Mouse (Mus musculus) WW6 (cell line): ENCODE measurements at regions not wholly inside any gene's neighbourhood (a gene's known extent, or its start where the extent isn't known, plus 50 kb on each side); places are given as distances from the start of the nearest gene placed in this dataset.
"Not testable (repeated sequence)": the region's sequence is repeated elsewhere in the genome, so short reads cannot be mapped to it uniquely, and the experiment has no call there.

Experiments
- DNase-seq: peaks from one replicate; pipeline ENCODE4 v3.0.0-alpha.2; 2013; ENCODE audit warnings: low read depth, low spot score

DNA sequence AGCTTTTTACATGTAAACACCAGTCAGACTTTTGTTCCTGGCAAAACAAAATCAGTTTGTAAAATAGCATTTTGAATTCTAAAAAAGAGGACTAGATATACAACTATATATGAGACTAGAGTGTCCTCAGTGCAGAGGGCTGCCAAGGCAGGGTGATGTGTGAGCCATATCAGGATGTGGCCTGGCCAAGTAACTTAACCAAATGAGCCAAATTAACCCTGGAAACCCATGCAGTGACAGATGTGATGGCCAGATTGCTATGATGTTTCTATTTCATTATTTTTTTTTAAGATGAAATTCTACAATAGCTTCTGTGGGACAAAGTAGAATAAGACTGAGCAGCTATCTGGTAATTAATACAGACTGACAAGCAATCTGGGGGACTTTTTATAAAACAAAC lies 181.8 kb downstream of the Nova1 start:
- DNase-seq, result no peak

GRCm38 (mm10) chr12:46635125-46635772 lies 183.5 kb downstream of the Nova1 start:
- DNase-seq, result peak; percentile 52

DNA sequence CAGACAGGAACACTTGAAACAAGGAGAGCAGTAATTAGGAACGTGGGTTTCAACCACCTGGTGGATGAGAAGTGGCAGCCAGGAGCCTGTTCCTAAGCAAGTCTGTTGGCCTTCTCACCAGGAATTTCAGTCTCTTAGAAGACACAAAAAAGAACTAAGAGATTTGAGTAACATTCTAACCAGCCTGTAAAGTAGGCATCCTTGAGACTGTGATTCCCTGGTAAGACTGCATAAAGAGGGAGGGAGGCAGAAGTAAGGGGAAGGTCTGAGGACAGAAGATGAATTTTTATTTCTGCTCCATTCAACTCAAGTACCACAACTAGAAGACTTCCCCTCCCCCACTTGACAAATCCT lies 184.0 kb downstream of the Nova1 start:
- no peak for DNase-seq

DNA sequence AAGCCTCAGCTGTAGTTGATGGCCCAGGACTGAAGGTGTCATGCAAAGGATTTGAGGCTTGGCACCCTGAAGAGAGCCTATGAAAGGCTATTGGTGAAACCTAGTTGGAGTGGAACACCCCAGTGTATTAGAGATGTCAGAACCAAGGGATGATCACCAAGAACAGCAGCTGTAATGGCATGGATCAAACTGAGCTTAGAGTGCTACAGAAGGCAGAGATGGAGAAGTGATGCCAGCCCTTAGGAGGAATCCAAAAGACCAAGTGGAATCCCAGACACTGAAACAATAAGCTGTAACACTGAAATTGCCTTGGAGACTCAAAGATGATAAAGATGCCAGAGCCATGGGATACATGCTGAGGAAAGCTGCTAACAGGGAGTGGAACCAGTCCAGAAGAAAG lies 186.3 kb downstream of the Nova1 start:
- DNase-seq, result not testable (repeated sequence)

DNA sequence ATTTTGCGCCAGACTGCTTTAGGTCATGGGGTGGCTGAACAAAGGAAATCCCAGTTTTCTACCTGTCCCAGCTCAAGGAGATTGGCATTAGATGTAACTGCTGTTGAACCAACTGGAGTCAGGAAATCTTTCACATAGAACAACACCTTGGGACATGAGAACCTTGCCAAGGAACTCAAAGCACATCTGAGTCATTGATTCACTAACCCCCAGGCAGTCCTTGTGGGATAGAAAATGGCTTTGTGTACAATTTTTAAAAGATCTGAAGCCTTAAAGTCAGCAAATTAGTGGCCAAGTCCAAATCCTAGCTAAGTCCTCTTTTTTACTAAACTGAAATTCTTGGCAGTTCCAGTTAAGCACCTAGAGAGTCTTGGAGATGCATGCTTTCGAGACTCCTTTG lies 191.4 kb downstream of the Nova1 start:
- no peak for DNase-seq

- no peak for DNase-seq
Measured at GRCm38 (mm10) chr12:46611439-46611838, 207.3 kb downstream of the Nova1 start.

DNA sequence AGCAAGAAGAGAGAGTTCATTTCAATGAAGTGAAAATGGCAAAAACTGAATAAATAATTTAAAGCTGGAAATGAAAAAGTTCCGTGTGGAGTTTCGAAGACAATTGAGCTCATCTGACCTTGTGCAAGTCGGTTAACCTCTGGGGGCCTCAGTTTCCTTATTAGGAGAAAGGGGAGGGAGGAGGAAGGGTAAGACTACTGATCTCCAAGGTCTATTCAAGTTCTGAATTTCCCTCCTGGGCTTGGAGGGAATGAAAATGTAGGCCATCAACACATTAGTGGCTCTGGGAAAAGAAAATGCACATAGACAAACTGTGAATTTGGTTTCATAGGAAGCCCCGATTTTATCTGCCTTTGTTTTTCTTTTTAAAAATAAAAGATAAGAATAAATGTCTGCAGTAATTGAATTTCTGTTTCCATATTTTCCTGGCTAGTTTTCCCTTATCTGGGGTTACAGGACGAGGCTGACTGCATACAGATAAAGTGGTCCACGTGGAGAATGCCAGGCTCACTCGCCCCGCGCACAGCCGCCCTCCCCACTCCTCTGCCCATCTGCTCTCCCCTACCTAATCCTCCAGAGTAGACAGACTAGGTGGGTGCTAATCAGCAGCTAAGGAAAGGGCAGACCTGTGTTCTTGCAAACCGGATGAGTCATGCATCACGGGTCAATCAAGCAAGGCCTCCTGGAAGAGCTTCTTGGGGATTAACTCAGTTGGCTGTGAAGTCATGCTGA lies 209.0 kb downstream of the Nova1 start:
- no peak for DNase-seq

GRCm38 (mm10) chr12:46608290-46608910 lies 210.3 kb downstream of the Nova1 start:
- no peak for DNase-seq

GRCm38 (mm10) chr12:46597200-46597599 lies 221.5 kb downstream of the Nova1 start:
- DNase-seq, result no peak

DNA sequence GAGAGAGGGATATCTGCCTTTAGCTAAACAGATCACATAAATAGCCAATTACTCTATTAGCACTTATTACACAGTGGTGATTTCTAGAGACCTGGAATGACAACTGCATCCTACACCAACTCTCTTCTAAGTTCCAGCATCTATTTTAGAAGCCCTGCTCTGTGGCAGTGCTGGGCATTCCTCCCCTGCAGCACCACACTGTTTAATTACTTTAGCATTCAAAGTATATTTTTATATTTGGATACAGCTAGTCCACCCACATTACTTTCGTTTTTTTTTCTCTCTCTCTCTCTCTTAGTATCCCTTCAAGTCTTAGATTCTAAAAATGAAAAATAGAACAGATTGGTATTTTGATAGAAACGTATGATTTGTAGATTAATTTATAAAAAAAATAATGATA lies 250.1 kb downstream of the Nova1 start:
- no peak for DNase-seq

GRCm38 (mm10) chr12:46566324-46566723 lies 252.4 kb downstream of the Nova1 start:
- no peak for DNase-seq

GRCm38 (mm10) chr12:46520942-46521341 lies 297.8 kb downstream of the Nova1 start:
- DNase-seq, result no peak

DNA sequence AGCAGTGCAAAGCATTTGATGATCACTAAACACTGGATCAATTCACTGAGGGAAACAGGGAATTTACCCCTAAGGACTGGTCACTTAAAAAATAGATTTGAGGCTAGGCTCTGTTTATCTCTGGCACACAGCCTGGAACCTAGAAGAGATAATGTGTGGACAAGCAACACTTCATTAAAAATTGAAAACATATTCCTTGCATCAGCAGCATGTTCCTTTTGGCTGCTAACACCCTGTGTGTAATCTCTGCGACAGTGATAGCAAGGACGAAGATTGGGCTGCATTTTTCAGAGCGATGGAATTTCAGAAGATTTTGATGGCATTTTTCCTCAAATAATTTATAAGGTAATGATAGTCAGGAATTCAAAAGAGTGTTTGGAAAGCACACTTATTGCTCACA lies 310.9 kb downstream of the Nova1 start:
- DNase-seq, result no peak

- no peak for DNase-seq
Measured at GRCm38 (mm10) chr12:46492465-46492864, 326.3 kb downstream of the Nova1 start.

DNA sequence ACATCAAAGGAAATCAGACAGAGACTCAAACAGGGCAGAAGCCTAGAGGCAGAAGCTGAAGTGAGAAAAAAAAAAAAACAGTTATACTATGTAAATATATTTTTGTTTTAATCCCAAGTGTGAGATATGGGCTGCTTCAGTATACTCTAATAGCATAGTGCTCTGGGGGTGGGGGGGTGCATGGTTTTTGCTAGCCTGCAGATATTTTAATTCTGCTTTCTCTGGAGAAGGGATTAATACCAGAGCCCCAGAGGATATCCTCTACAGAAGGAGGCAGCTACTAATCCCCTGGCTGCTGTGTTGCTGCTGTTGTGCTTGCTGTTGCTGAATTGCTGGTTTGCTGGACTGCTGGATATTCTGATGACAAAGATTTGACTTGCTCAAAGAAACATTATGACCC lies 367.8 kb downstream of the Nova1 start:
- DNase-seq, result no peak

DNA sequence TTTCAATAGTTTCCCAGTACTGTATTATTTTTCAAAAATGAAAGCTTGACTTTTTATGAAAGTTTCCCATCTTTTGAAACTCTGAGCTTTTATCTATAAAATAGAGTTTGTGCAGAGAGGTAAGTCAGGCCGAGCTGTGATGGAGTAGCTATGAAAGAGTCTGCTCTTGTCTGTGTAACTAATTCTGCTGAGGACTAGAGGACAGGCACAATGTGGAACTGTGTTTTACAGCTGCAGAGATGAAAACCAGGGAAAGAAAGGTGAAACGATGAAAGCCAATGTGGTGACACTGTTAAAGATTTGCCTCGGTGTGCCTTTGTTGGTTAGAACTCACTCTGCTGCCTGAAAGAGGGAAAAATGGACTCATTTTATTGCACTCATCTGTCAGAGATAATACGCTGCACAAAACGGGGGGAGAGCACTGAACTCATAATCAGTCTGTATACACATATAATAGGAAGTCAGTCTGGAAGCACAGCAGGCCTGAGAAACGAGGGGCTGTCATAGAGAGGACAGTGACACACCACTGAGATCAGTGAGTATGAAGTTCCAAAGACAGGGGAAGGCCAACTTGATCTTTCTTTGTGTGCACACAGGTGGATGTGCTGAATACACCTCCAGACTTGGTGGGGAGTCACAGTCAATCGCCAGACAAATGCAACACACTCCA lies 373.9 kb downstream of the Nova1 start:
- DNase-seq, result no peak

- no peak for DNase-seq
Measured at GRCm38 (mm10) chr12:46419591-46419990, 399.1 kb downstream of the Nova1 start.

DNA sequence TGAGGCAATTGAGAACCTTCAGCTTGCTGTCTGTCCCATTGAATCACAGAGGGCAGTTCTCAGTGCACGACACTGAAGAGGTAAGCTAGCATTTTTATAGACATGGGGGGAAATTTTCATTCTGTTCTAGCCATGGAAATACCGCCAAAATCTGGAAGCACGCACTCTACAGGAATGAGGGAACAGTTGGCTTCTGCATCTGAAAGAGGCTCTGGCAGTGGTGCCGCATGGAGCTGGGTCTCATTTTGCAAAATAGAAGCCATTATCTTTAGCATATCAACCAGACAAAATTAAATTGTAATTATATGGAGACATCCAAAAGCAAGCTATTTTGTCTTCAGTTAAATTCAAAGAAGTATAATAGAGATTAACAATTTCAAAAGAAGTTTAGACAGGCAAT lies 399.7 kb downstream of the Nova1 start:
- DNase-seq, result no peak

GRCm38 (mm10) chr12:46416765-46417404 lies 401.8 kb downstream of the Nova1 start:
- no peak for DNase-seq

DNA sequence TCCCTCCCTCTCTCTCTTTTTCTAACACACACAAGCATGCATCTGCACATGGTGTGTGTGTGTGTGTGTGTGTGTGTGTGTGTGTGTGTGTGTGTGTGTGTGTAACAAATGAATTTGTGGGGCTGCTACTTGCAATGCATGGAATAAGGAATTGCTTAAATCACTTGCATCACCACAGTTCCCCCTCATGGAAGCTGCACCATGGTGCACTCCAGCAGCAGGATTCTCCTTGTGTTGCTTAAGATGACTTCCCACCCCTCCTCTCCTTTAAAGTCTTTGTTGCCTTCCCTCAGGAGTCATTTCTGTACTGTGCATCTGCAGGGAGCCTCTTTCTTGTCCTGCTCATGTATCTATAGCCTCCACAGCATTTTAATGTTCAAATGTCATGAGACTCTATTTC lies 402.5 kb downstream of the Nova1 start:
- DNase-seq, result no peak

GRCm38 (mm10) chr12:46405674-46406073 lies 413.1 kb downstream of the Nova1 start:
- no peak for DNase-seq

- no peak for DNase-seq
Measured at GRCm38 (mm10) chr12:46399653-46399975, 419.1 kb downstream of the Nova1 start.
